ENCODE assay signal across 17 mouse cellular contexts in genomic region chr1:128623594-128623887, GRCm38 (mm10). TPM values are rescaled to one million over a fixed set of nuclear protein-coding genes. Genes with fewer than 3 reads are reported as not detected.
DNase-seq lines count a peak whose midpoint lies in the region; ATAC-seq and TF ChIP-seq lines count a peak whose summit lies in the region.
"Had no signal": no experiment of that assay in that cellular context is flagged by ENCODE, and none has a peak within 500 bp of the region (broad histone marks: within the 10 kb centered on the region; RNA-seq: fewer than 3 reads in every experiment).

No protein-coding gene starts in this region.

- in situ Hi-C loops in CH12.LX (cut with MboI; ENCODE audit: low pct_ligation_motif_present, low pct_unique_long_range_greater_than_20kb, low sequenced_read_pairs), result no loop called here

- no peak for TF ChIP-seq RAD21 in CH12.LX (IDR thresholded peaks at IDR 0.05; ENCODE audit: low read depth, low read length)

- no peaks in the 10 kb centered on the region for H3K27me3 ChIP-seq in hindbrain, embryonic 13.5 days
- H3K27me3 ChIP-seq in hindbrain, embryonic 11.5 days (ENCODE audit: control insufficient read depth, insufficient read depth, low read length), result no peaks in the 10 kb centered on the region
- H3K27me3 ChIP-seq in CH12.LX (replicated peaks), result no peaks in the 10 kb centered on the region
- H3K27me3 ChIP-seq in forebrain, embryonic 15.5 days, result no peaks in the 10 kb centered on the region
- H3K27me3 ChIP-seq in midbrain, embryonic 13.5 days, result no peaks in the 10 kb centered on the region
- H3K27me3 ChIP-seq in kidney, adult 2 months (replicated peaks; ENCODE audit: control insufficient read depth, insufficient read depth, low read length), result no peaks in the 10 kb centered on the region
- H3K27me3 ChIP-seq: intestine, embryonic 15.5 days had no signal

- peaks cover 18% of the 10 kb centered on the region for H3K4me1 ChIP-seq in hindbrain, embryonic 13.5 days (replicated peaks)
- no peaks in the 10 kb centered on the region for H3K4me1 ChIP-seq in hindbrain, embryonic 11.5 days (replicated peaks; ENCODE audit: control insufficient read depth, insufficient read depth, low read length)
- peaks cover 18 to 28% of the 10 kb centered on the region in 2 experiments for H3K4me1 ChIP-seq in CH12.LX (ENCODE audit: control insufficient read depth in 1 of 2, insufficient read depth in 2 of 2)
- peaks cover 16% of the 10 kb centered on the region for H3K4me1 ChIP-seq in forebrain, embryonic 15.5 days
- peaks cover 25% of the 10 kb centered on the region for H3K4me1 ChIP-seq in midbrain, embryonic 13.5 days (replicated peaks)
- no peaks in the 10 kb centered on the region for H3K4me1 ChIP-seq in kidney, adult 2 months (ENCODE audit: control insufficient read depth, insufficient read depth, low read length)

- H3K4me3 ChIP-seq in hindbrain, embryonic 13.5 days, result no peak overlapping the region
- no peak overlapping the region for H3K4me3 ChIP-seq in hindbrain, embryonic 11.5 days (ENCODE audit: low read depth, low read length)
- H3K4me3 ChIP-seq in CH12.LX (replicated peaks in 1 of 3; ENCODE audit: low read depth in 2 of 3, low read length in 2 of 3, poor library complexity in 1 of 3), result no peak overlapping the region
- H3K4me3 ChIP-seq in forebrain, embryonic 15.5 days, result no peak overlapping the region
- H3K4me3 ChIP-seq in midbrain, embryonic 13.5 days (replicated peaks), result no peak overlapping the region
- no peak overlapping the region for H3K4me3 ChIP-seq in kidney, adult 2 months (ENCODE audit: insufficient read depth, low read depth, low read length)
- H3K4me3 ChIP-seq: erythroblast, embryonic 14.5 days; intestine, embryonic 15.5 days had no signal

- intact Hi-C loops in heart, postnatal 36 days (cut with DNase I), result no loop called here

- no peak for TF ChIP-seq EP300 in CH12.LX (IDR thresholded peaks at IDR 0.05; ENCODE audit: low read length)

- ATAC-seq in hindbrain, embryonic 13.5 days (ENCODE audit: low FRiP score), result peak; percentile 57
- no peak for ATAC-seq in hindbrain, embryonic 11.5 days (ENCODE audit: low FRiP score)
- peak; percentile 41 for ATAC-seq in forebrain, embryonic 15.5 days (replicated peaks)
- ATAC-seq in midbrain, embryonic 13.5 days, result peak; percentile 63; the same call in 1 of the 2 replicates

- dilution Hi-C loops in CH12.LX (cut with MboI; ENCODE audit: extremely low pct_ligation_motif_present, extremely low pct_unique_long_range_greater_than_20kb, low sequenced_read_pairs), result no loop called here

- no peaks in the 10 kb centered on the region for H3K36me3 ChIP-seq in hindbrain, embryonic 13.5 days
- H3K36me3 ChIP-seq in hindbrain, embryonic 11.5 days (ENCODE audit: control insufficient read depth, insufficient read depth, low read length), result no peaks in the 10 kb centered on the region
- no peaks in the 10 kb centered on the region for H3K36me3 ChIP-seq in CH12.LX (replicated peaks in 1 of 2; ENCODE audit: control insufficient read depth in 1 of 2, insufficient read depth in 1 of 2, low read length in 1 of 2)
- H3K36me3 ChIP-seq in forebrain, embryonic 15.5 days, result no peaks in the 10 kb centered on the region
- no peaks in the 10 kb centered on the region for H3K36me3 ChIP-seq in midbrain, embryonic 13.5 days
- H3K36me3 ChIP-seq in kidney, adult 2 months (ENCODE audit: control insufficient read depth, insufficient read depth, low read length), result no peaks in the 10 kb centered on the region
- H3K36me3 ChIP-seq: intestine, embryonic 15.5 days had no signal

- no peak for DNase-seq in hindbrain, embryonic 11.5 days (ENCODE audit: low spot score)
- no peak for DNase-seq in CH12.LX (ENCODE audit: extremely low read depth)
- no peak for DNase-seq in kidney, adult 8-10 months
- no peak for DNase-seq in heart, postnatal 36 days
- no peak for DNase-seq in kidney, adult 2 months
- DNase-seq: adrenal gland, postnatal 36 days; cerebellum, adult 9-11 months; heart, adult 18-20 months; heart, postnatal 10 days; kidney, postnatal 14 days; right cerebral cortex, postnatal 14 days had no signal

- H3K4me2 ChIP-seq in hindbrain, embryonic 13.5 days, result no peak overlapping the region
- no peak overlapping the region for H3K4me2 ChIP-seq in hindbrain, embryonic 11.5 days (replicated peaks; ENCODE audit: low read depth, low read length)
- peak overlapping the region; percentile 53 for H3K4me2 ChIP-seq in CH12.LX (ENCODE audit: insufficient read depth, low read depth, poor library complexity, severe bottlenecking)
- H3K4me2 ChIP-seq in forebrain, embryonic 15.5 days (replicated peaks), result no peak overlapping the region
- H3K4me2 ChIP-seq in midbrain, embryonic 13.5 days (replicated peaks), result no peak overlapping the region
- H3K4me2 ChIP-seq: intestine, embryonic 15.5 days; liver, embryonic 11.5 days had no signal

- H3K79me2 ChIP-seq in CH12.LX (replicated peaks; ENCODE audit: control insufficient read depth, extremely low read depth, insufficient read depth, poor library complexity, severe bottlenecking), result no peaks in the 10 kb centered on the region

- H3K27ac ChIP-seq in hindbrain, embryonic 13.5 days, result peak overlapping the region; percentile 69
- no peak overlapping the region for H3K27ac ChIP-seq in hindbrain, embryonic 11.5 days (ENCODE audit: low read depth, low read length)
- H3K27ac ChIP-seq in CH12.LX (ENCODE audit: insufficient read depth, low read depth), result no peak overlapping the region
- H3K27ac ChIP-seq in forebrain, embryonic 15.5 days (replicated peaks), result no peak overlapping the region
- H3K27ac ChIP-seq in midbrain, embryonic 13.5 days, result no peak overlapping the region
- no peak overlapping the region for H3K27ac ChIP-seq in kidney, adult 2 months (ENCODE audit: insufficient read depth, low read depth, low read length)
- H3K27ac ChIP-seq: intestine, embryonic 15.5 days had no signal

- H3K9me3 ChIP-seq in hindbrain, embryonic 13.5 days, result no peaks in the 10 kb centered on the region
- H3K9me3 ChIP-seq in hindbrain, embryonic 11.5 days (ENCODE audit: control insufficient read depth, low read length), result no peaks in the 10 kb centered on the region
- peaks cover 3% of the 10 kb centered on the region for H3K9me3 ChIP-seq in CH12.LX (replicated peaks; ENCODE audit: low read length)
- H3K9me3 ChIP-seq in forebrain, embryonic 15.5 days, result no peaks in the 10 kb centered on the region
- no peaks in the 10 kb centered on the region for H3K9me3 ChIP-seq in midbrain, embryonic 13.5 days
- H3K9me3 ChIP-seq: intestine, embryonic 15.5 days had no signal

- 28% methylated on average over 4 of the region's 4 CpGs for whole genome bisulfite sequencing in hindbrain, embryonic 13.5 days
- 51% methylated on average over 4 of the region's 4 CpGs for WGBS in hindbrain, embryonic 11.5 days
- WGBS in forebrain, embryonic 15.5 days, result 20% methylated on average over 4 of the region's 4 CpGs
- WGBS in midbrain, embryonic 13.5 days, result 33% methylated on average over 4 of the region's 4 CpGs
- WGBS in kidney, adult 2 months, result 44% methylated on average over 4 of the region's 4 CpGs

- H3K9ac ChIP-seq in hindbrain, embryonic 13.5 days, result no peak overlapping the region; the same call in 1 of the 2 replicates
- no peak overlapping the region for H3K9ac ChIP-seq in hindbrain, embryonic 11.5 days (ENCODE audit: low read depth, low read length)
- H3K9ac ChIP-seq in CH12.LX (ENCODE audit: insufficient read depth, low read depth), result no peak overlapping the region
- no peak overlapping the region for H3K9ac ChIP-seq in forebrain, embryonic 15.5 days (replicated peaks)
- no peak overlapping the region for H3K9ac ChIP-seq in midbrain, embryonic 13.5 days (replicated peaks)
- H3K9ac ChIP-seq: intestine, embryonic 15.5 days had no signal

- TF ChIP-seq CTCF in CH12.LX (conservative IDR thresholded peaks at IDR 0.05 in 1 of 2, IDR thresholded peaks at IDR 0.05 in 1 of 2; ENCODE audit: low read depth in 2 of 2, low read length in 2 of 2), result no peak
- no peak for TF ChIP-seq CTCF in kidney, adult 2 months (conservative IDR thresholded peaks at IDR 0.05; ENCODE audit: insufficient read depth, insufficient read length, low read depth, low read length)

- no peak for TF ChIP-seq POLR2A in CH12.LX (IDR thresholded peaks at IDR 0.05; ENCODE audit: low read depth, low read length)
- no peak for TF ChIP-seq POLR2A in kidney, adult 2 months (IDR thresholded peaks at IDR 0.05; ENCODE audit: low read depth, low read length)

TF ChIP-seq in CH12.LX, 34 proteins besides CTCF, POLR2A, EP300 and RAD21:
- no peak for TF ChIP-seq SMC3 (IDR thresholded peaks at IDR 0.05; ENCODE audit: low read depth, low read length)

RNA-seq across cellular contexts. Expression of gene Cxcr4, which starts 31.4 kb away (rescaled TPM):
- 15.4 and 15.5 TPM in 2 replicates for polyA plus RNA-seq in hindbrain, embryonic 13.5 days (2015; fragmentation: Nextera tagmentation; extraction: Ambion mirVana)
- polyA plus RNA-seq in hindbrain, embryonic 11.5 days (2014; fragmentation: Nextera tagmentation; extraction: Ambion mirVana), result 23.3 and 26.4 TPM in 2 replicates
- total RNA-seq in CH12.LX (2012; rRNA removed), result 156 and 169 TPM in 2 replicates
- 86.6 and 102 TPM in 2 replicates for total RNA-seq in CH12.LX (2014; rRNA removed)
- 80.3 and 80.6 TPM in 2 replicates for polyA plus RNA-seq in CH12.LX (2012; ENCODE audit: insufficient read length, low read depth)
- 10.7 and 11.0 TPM in 2 replicates for polyA plus RNA-seq in forebrain, embryonic 15.5 days (2015; fragmentation: Nextera tagmentation; extraction: Ambion mirVana)
- 13.6 and 15.4 TPM in 2 replicates for polyA plus RNA-seq in midbrain, embryonic 13.5 days (2015; fragmentation: Nextera tagmentation; extraction: Ambion mirVana)
- 10 to 100 TPM in 1 of 2 experiments, 1 to 10 TPM in 1; 7.0 to 12.2 TPM for total RNA-seq in heart, postnatal 36 days (2021)
- 12.8 and 22.4 TPM in 2 replicates for polyA plus RNA-seq in kidney, adult 2 months (2012; rRNA removed)
- polyA plus RNA-seq: erythroblast, embryonic 14.5 days had no signal
